Mouse (Mus musculus) brain, embryonic 14.5 days (tissue): ENCODE results near the gene Ndc1.

Source experiments
- CTCF ChIP-seq: fragments of 200-500 bp; IDR thresholded peaks from 2 replicates; pipeline ENCODE4 v1.5.1; 2012; ENCODE audit warnings: inconsistent platforms, mild to moderate bottlenecking, moderate library complexity, borderline replicate concordance; ENCODE audit not compliant: insufficient read depth, insufficient read length; ENCODE audit errors: extremely low read depth
- POLR2A ChIP-seq: fragments of 200-500 bp; IDR thresholded peaks from 2 replicates; pipeline ENCODE4 v1.6.1; 2012; ENCODE audit warnings: mild to moderate bottlenecking, inconsistent platforms, borderline replicate concordance; ENCODE audit not compliant: poor library complexity, insufficient read depth, insufficient read length, severe bottlenecking; ENCODE audit errors: extremely low read depth

- TF ChIP-seq CTCF = no peak
- TF ChIP-seq POLR2A = no peak
Measured at GRCm38 (mm10) chr4:107337455-107337854, 30.1 kb upstream of the Ndc1 start.
